Mouse (Mus musculus) erythroblast, adult 5-6 weeks (primary cell): ENCODE results near the gene Prm3. TPM values are rescaled to one million over a fixed set of nuclear protein-coding genes. Genes with fewer than 3 reads are reported as not detected.
A peak's percentile ranks its signal among the peaks of the same experiment; 100 is the strongest.

Experiments used
- ATAC-seq: replicated peaks from 2 replicates; pipeline ENCODE4 v1.8.0; 2016; ENCODE audit warnings: moderate number of reproducible peaks, mild to moderate bottlenecking, moderate TSS enrichment, inconsistent platforms; ENCODE audit not compliant: poor library complexity, low FRiP score, severe bottlenecking
- total RNA-seq, 2 experiments: library from RNA; stranded (forward) in 1 of 2; stranded (reverse) in 1 of 2; fragments of 150-400 nt in 1 of 2; fragments of 200-764, 138-1000 nt in 1 of 2; gene quantifications; 2 replicates each; pipeline versions ENCODE4 v1.2.3 to v1.2.4; 2015 to 2017; ENCODE audit warnings: low replicate concordance in 2 of 2

The Prm3 gene
- not detected in 2 replicates for total RNA-seq (2015; ENCODE audit: low replicate concordance)
- not detected in 2 replicates for total RNA-seq (2017; ENCODE audit: low replicate concordance)

GRCm38 (mm10) chr16:10790702-10791101, at the start of gene Prm3:
TSS of gene Prm3 (minus strand) at chr16:10790914.
- no peak for ATAC-seq

- ATAC-seq: no peak
These were observed 49.3 kb upstream of the Prm3 start for GRCm38 (mm10) chr16:10840018-10840417.

- no peak for ATAC-seq
These were observed 48.0 kb upstream of the Prm3 start for GRCm38 (mm10) chr16:10838487-10839245.

GRCm38 (mm10) chr16:10837903-10838302, 47.2 kb upstream of the Prm3 start:
- ATAC-seq: no peak

- ATAC-seq: no peak
These were observed 46.5 kb upstream of the Prm3 start for GRCm38 (mm10) chr16:10837250-10837649.

GRCm38 (mm10) chr16:10836388-10836787, 45.7 kb upstream of the Prm3 start:
- no peak for ATAC-seq

GRCm38 (mm10) chr16:10834911-10835587, 44.3 kb upstream of the Prm3 start, which contains the start of gene Rmi2:
TSS of gene Rmi2 (plus strand) at chr16:10835059.
- peak; percentile 92 for ATAC-seq

GRCm38 (mm10) chr16:10834542-10834910, 43.8 kb upstream of the Prm3 start:
- ATAC-seq: 0 out of 2 replicates have a peak, but pooled peaks have one; percentile 32

GRCm38 (mm10) chr16:10828461-10828805, 37.7 kb upstream of the Prm3 start:
- ATAC-seq: no peak

GRCm38 (mm10) chr16:10827766-10828460, 37.2 kb upstream of the Prm3 start:
- ATAC-seq: no peak

- ATAC-seq: no peak
These were observed 36.6 kb upstream of the Prm3 start for GRCm38 (mm10) chr16:10827269-10827668.

- no peak for ATAC-seq
These were observed 35.1 kb upstream of the Prm3 start for GRCm38 (mm10) chr16:10825840-10826239.

- no peak for ATAC-seq
These were observed 33.8 kb upstream of the Prm3 start for GRCm38 (mm10) chr16:10824536-10824935.

- no peak for ATAC-seq
These were observed 30.7 kb upstream of the Prm3 start for GRCm38 (mm10) chr16:10821387-10821786.

GRCm38 (mm10) chr16:10819966-10820365, 29.3 kb upstream of the Prm3 start:
- ATAC-seq: no peak

GRCm38 (mm10) chr16:10818579-10819135, 27.9 kb upstream of the Prm3 start:
- ATAC-seq: no peak

- no peak for ATAC-seq
These were observed 24.1 kb upstream of the Prm3 start for GRCm38 (mm10) chr16:10814864-10815263.

- no peak for ATAC-seq
These were observed 23.0 kb upstream of the Prm3 start for GRCm38 (mm10) chr16:10813726-10814125.

- no peak for ATAC-seq
These were observed 22.2 kb upstream of the Prm3 start, which contains the start of gene Gm11172 for GRCm38 (mm10) chr16:10812865-10813371. TSS of gene Gm11172 (plus strand) at chr16:10812915.

GRCm38 (mm10) chr16:10810376-10810775, 19.7 kb upstream of the Prm3 start:
- no peak for ATAC-seq
